Mouse (Mus musculus) urinary bladder, postnatal 4 days (tissue): ENCODE measurements around the gene Ddx20.
A peak's percentile ranks its signal among the peaks of the same experiment; 100 is the strongest.

ENCODE experiments used
- DNase-seq, 2 experiments: peaks; one replicate each; pipeline ENCODE4 v3.0.0; 2021 to 2022; ENCODE audit warnings: low spot score in 2 of 2

The Ddx20 gene

DNA sequence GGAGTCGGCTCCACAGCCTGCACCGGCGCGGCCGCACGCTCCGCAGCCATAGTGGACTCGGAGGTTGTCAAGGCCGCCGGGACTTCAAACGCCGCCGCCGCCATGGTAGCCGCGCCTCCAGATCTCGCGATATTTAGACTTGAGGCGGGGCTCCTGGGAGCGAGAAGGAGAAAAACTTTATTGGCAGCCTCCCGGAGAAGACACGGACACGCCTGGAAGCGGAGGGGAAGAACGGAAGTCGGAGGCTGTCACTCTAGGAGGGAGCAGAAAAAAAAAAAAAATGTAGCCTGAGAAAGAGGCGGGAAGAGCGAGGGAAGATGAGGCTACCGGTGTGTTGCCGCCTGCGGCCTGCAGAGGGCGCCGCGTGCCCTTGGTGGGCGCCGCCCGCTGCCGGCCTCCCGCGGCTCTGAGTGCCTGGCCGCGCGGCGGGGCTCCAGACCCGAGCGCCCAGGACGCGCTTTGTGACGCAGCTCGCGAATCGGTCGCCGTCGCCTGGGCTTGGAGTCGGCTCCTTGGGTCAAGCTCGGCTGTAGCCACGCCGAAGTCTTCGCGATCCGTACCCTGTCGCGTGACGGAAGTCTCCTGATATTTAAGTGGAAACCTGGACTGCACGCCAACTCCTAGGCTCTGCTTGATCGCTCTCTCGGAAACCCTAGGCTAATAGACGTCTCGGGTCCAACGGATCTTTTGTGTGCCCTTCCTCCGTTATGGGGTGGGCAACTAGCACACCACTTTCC lies at the start of gene Ddx20:
Gene Ddx20, minus strand, starts transcription at position 251 of the 737 bp plus-strand sequence.
- peak; percentile 93 to 94 for DNase-seq

GRCm38 (mm10) chr3:105737070-105737469 lies 49.7 kb upstream of the Ddx20 start:
- DNase-seq = no peak

- DNase-seq = no peak
Observed at GRCm38 (mm10) chr3:105736148-105736547, 48.8 kb upstream of the Ddx20 start.

DNA sequence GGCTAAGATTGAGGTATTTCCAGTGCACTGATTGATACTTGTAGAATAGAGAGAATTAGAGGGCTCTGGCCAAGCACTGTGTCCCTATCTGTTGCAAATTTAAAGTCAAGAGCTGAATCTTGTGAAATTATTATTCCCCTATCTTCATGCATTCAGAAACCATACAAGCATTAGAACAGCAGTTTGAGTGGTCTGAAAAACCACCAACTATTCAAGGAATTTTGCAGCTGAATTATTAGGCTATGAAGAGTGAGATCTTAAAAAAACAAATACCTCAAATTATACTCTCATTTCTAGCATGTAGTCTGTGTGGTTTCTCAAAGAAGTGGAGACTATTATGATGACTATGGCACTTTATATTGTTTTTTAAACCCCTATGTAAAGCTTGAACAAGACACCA lies 47.9 kb upstream of the Ddx20 start:
- DNase-seq = no peak

DNA sequence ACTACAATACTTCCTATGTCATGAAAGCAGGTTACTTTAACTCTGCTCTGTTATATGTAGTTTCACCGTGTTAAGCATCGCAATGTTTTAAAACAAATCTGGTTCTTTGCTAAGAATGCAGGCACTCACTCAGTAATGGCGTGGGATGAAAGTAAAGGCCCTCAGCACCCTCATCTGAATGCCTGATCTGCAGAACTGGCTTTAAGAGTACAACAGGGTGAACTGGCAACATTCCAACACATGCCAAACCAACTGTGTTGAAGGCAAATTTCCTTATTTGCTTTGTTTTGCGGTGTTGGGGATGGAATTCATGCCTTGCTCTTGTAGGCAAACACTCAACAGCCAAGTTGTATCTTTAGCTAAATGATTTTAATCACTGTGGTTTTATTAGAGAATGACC lies 46.2 kb upstream of the Ddx20 start:
- no peak for DNase-seq

- DNase-seq = no peak
Observed at GRCm38 (mm10) chr3:105732360-105732759, 45.0 kb upstream of the Ddx20 start.

- no peak for DNase-seq
Observed at GRCm38 (mm10) chr3:105726037-105726436, 38.7 kb upstream of the Ddx20 start.

DNA sequence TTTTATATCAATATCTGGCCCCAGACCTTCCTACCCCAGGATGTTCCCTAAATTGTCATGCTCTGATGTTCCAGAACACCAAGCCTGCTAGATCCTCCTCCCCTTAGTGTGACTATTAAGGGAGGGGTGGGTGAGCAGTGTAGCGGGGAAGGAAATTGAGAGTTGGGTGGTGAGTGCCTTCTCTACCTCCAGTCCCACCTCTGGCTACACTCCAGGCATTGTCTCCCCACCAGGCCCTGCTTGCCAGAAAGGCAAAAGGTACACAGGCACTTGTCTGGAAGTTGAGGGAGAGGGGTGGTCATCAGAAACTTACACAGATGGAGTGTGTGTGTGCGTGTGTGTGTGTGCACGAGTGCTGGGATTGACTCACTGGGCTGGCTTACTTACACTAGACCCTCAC lies 35.1 kb upstream of the Ddx20 start:
- DNase-seq = no peak

- DNase-seq = no peak
Observed at GRCm38 (mm10) chr3:105721681-105722201, 34.4 kb upstream of the Ddx20 start.

DNA sequence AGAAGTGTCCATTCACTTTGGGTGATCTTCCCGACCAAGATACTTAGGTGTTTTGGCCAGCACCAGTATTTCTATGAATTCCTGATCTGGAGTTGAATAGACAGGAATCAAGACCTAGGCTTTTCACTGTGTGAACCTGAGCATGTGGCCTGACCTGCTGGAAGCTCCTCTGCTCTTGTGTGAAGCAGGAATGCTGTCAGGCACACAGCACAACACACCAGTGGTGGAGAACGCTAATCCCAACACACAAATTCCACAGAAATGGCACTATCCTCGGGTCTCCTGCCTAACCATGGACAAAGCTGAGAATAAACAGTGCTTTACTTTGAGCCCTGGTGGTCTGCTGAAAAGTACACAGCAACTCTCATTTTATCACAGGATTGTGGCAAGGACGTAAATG lies 33.1 kb upstream of the Ddx20 start:
- no peak for DNase-seq

- no peak for DNase-seq
Observed at GRCm38 (mm10) chr3:105719979-105720378, 32.6 kb upstream of the Ddx20 start.

- no peak for DNase-seq
Observed at GRCm38 (mm10) chr3:105718746-105719145, 31.4 kb upstream of the Ddx20 start.

- DNase-seq = no peak
Observed at GRCm38 (mm10) chr3:105717856-105718555, 30.6 kb upstream of the Ddx20 start.

DNA sequence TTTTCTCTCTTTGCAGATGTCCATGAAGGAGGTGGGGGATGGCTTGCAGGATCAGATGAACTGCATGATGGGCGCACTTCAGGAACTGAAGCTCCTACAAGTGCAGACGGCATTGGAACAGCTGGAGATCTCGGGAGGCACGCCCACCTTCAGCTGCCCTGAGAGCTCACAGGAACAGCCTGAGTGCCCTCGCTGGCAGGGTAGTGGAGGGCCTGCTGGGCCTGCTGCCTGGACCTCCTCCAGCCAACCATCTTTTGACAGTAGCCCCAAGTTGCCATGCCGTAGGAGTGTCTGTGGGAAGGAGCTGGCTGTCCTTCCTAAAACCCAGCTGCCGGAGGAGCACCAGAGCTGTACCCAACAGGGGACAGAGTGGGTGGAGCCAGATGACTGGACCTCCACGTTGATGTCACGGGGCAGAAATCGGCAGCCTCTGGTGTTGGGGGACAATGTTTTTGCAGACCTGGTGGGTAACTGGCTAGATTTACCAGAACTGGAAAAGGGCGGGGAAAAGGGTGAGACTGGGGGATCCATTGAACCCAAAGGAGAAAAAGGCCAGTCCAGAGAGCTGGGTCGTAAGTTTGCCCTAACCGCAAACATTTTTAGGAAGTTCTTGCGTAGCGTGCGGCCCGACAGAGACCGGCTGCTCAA lies 29.1 kb upstream of the Ddx20 start:
- DNase-seq = no peak

DNA sequence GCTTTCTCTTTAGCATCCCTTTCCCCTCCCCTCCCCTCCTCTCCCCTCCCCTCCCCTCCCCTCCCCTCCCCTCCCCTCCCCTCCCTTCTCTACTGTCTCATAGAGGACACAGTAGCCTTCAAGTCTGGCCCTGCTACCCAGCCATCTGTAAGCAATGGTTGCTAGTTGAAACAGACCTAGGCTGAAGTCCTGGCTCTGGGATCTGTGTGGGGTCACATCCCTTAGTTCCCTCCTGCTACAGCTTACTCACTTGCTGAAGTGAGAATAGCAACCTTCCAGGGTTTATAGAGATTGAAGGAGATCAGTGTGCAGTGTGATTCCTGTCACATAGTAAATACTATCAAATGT lies 27.4 kb upstream of the Ddx20 start:
- no peak for DNase-seq

GRCm38 (mm10) chr3:105714091-105714819 lies 26.9 kb upstream of the Ddx20 start:
- no peak for DNase-seq

- DNase-seq = no peak
Observed at GRCm38 (mm10) chr3:105712827-105713226, 25.5 kb upstream of the Ddx20 start.

GRCm38 (mm10) chr3:105711741-105712140 lies 24.4 kb upstream of the Ddx20 start:
- DNase-seq = no peak

- DNase-seq = no peak
Observed at GRCm38 (mm10) chr3:105710246-105710645, 22.9 kb upstream of the Ddx20 start.

- DNase-seq = no peak
Observed at GRCm38 (mm10) chr3:105707590-105707989, 20.2 kb upstream of the Ddx20 start.

- DNase-seq = no peak
Observed at GRCm38 (mm10) chr3:105706366-105707020, 19.1 kb upstream of the Ddx20 start.

GRCm38 (mm10) chr3:105705561-105705960 lies 18.2 kb upstream of the Ddx20 start:
- no peak for DNase-seq
